Mouse (Mus musculus) CH12.LX (cell line): ENCODE measurements around the gene Pstk. TPM values are rescaled to one million over a fixed set of nuclear protein-coding genes. Genes with fewer than 3 reads are reported as not detected.
"Not testable (repeated sequence)": the region's sequence is repeated elsewhere in the genome, so short reads cannot be mapped to it uniquely, and the experiment has no call there.

Experiments
- DNase-seq: peaks from one replicate; pipeline ENCODE4 v3.0.0-alpha.2; 2013; ENCODE audit errors: extremely low read depth
- H3K27ac ChIP-seq: 2 replicates; pipeline ENCODE4 v1.5.1; 2012; ENCODE audit warnings: low read depth, mild to moderate bottlenecking, control low read depth, moderate library complexity; ENCODE audit not compliant: insufficient read depth
- H3K27me3 ChIP-seq: replicated peaks from 2 replicates; pipeline ENCODE3; 2012; ENCODE audit warnings: inconsistent platforms
- H3K36me3 ChIP-seq, 2 experiments: replicated peaks in 1 of 2; 2 replicates each; pipeline versions ENCODE3 to v1.6.1; 2012; ENCODE audit warnings: inconsistent platforms in 1 of 2, low read length in 1 of 2, mild to moderate bottlenecking in 1 of 2, mixed read lengths in 1 of 2, moderate library complexity in 1 of 2; ENCODE audit not compliant: control insufficient read depth in 1 of 2, insufficient read depth in 1 of 2
- H3K4me1 ChIP-seq, 2 experiments: 2 replicates each; pipeline ENCODE4 v1.6.1; 2012; ENCODE audit warnings: inconsistent platforms in 1 of 2, moderate library complexity in 1 of 2; ENCODE audit not compliant: insufficient read depth in 2 of 2, control insufficient read depth in 1 of 2
- H3K4me2 ChIP-seq: 2 replicates; pipeline ENCODE4 v1.6.1; 2012; ENCODE audit warnings: low read depth, mild to moderate bottlenecking, control low read depth; ENCODE audit not compliant: poor library complexity, insufficient read depth, severe bottlenecking
- H3K4me3 ChIP-seq, 3 experiments: fragments of 150-350 bp in 1 of 3; sonication (generic) in 1 of 3; replicated peaks in 1 of 3; 2 replicates each; pipeline versions ENCODE3 to v1.5.1; 2011 to 2012; ENCODE audit warnings: low read depth in 2 of 3, low read length in 2 of 3, mild to moderate bottlenecking in 2 of 3, moderate library complexity in 2 of 3, control low read depth in 1 of 3, improper control_type of control experiment in 1 of 3, inconsistent platforms in 1 of 3, mixed read lengths in 1 of 3; ENCODE audit not compliant: poor library complexity in 1 of 3
- H3K79me2 ChIP-seq: replicated peaks from 2 replicates; pipeline ENCODE4 v1.6.1; 2012; ENCODE audit warnings: mild to moderate bottlenecking, moderate library complexity; ENCODE audit not compliant: control insufficient read depth, poor library complexity, insufficient read depth, severe bottlenecking; ENCODE audit errors: extremely low read depth
- H3K9ac ChIP-seq: 2 replicates; pipeline ENCODE4 v1.6.1; 2012; ENCODE audit warnings: low read depth, mild to moderate bottlenecking, control low read depth, moderate library complexity; ENCODE audit not compliant: insufficient read depth
- H3K9me3 ChIP-seq: replicated peaks from 2 replicates; pipeline ENCODE3; 2012; ENCODE audit warnings: low read length, inconsistent platforms, mixed read lengths
- BHLHE40 ChIP-seq: IDR thresholded peaks from 2 replicates; pipeline ENCODE4 v1.6.1; 2011; ENCODE audit warnings: mild to moderate bottlenecking, low read depth, low read length, improper control_type of control experiment
- CTCF ChIP-seq, 2 experiments: IDR thresholded peaks in 1 of 2; conservative IDR thresholded peaks in 1 of 2; 2 replicates each; pipeline ENCODE4 v1.5.1; 2011 to 2012; ENCODE audit warnings: low read depth in 2 of 2, low read length in 2 of 2, improper control_type of control experiment in 1 of 2, inconsistent platforms in 1 of 2, mild to moderate bottlenecking in 1 of 2, moderate library complexity in 1 of 2
- E2F4 ChIP-seq: IDR thresholded peaks from 2 replicates; pipeline ENCODE4 v1.6.1; 2011; ENCODE audit warnings: low read depth, low read length, improper control_type of control experiment; ENCODE audit not compliant: insufficient replicate concordance
- GABPA ChIP-seq: IDR thresholded peaks from 2 replicates; pipeline ENCODE4 v1.6.1; 2012; ENCODE audit warnings: low read depth, low read length, improper control_type of control experiment, inconsistent platforms; ENCODE audit not compliant: insufficient replicate concordance
- HCFC1 ChIP-seq: IDR thresholded peaks from 2 replicates; pipeline ENCODE4 v1.6.1; 2012; ENCODE audit warnings: low read depth, mild to moderate bottlenecking, inconsistent platforms, low read length, improper control_type of control experiment
- KAT2A ChIP-seq: IDR thresholded peaks from 2 replicates; pipeline ENCODE4 v1.6.1; 2012; ENCODE audit warnings: low read length, improper control_type of control experiment, inconsistent platforms; ENCODE audit not compliant: insufficient replicate concordance
- MAX ChIP-seq: IDR thresholded peaks from 2 replicates; pipeline ENCODE4 v1.6.1; 2011; ENCODE audit warnings: low read length, improper control_type of control experiment
- MAZ ChIP-seq: IDR thresholded peaks from 2 replicates; pipeline ENCODE4 v1.6.1; 2012; ENCODE audit warnings: low read depth, mild to moderate bottlenecking, inconsistent platforms, low read length, improper control_type of control experiment, moderate library complexity
- NRF1 ChIP-seq: IDR thresholded peaks from 2 replicates; pipeline ENCODE4 v1.6.1; 2014; ENCODE audit warnings: low read depth, mild to moderate bottlenecking, inconsistent platforms, low read length, improper control_type of control experiment, moderate library complexity
- RAD21 ChIP-seq: IDR thresholded peaks from 2 replicates; pipeline ENCODE4 v1.6.1; 2011; ENCODE audit warnings: low read depth, mild to moderate bottlenecking, low read length, improper control_type of control experiment, moderate library complexity
- SMC3 ChIP-seq: IDR thresholded peaks from 2 replicates; pipeline ENCODE4 v1.6.1; 2011; ENCODE audit warnings: low read depth, low read length, improper control_type of control experiment
- USF1 ChIP-seq: IDR thresholded peaks from 2 replicates; pipeline ENCODE4 v1.6.1; 2014; ENCODE audit warnings: low read depth, mild to moderate bottlenecking, inconsistent platforms, low read length, improper control_type of control experiment
- ZC3H11A ChIP-seq: IDR thresholded peaks from 2 replicates; pipeline ENCODE4 v1.6.1; 2012; ENCODE audit warnings: low read depth, mild to moderate bottlenecking, inconsistent platforms, low read length, improper control_type of control experiment
- ZNF384 ChIP-seq: IDR thresholded peaks from 2 replicates; pipeline ENCODE4 v1.6.1; 2012; ENCODE audit warnings: low read depth, low read length, improper control_type of control experiment, inconsistent platforms
- dilution Hi-C: fragments of 300-500 bp; cut with MboI; formaldehyde crosslinking; loops from 2 replicates; pipeline ENCODE4 v1.14.3; 2020; ENCODE audit warnings: low sequenced_read_pairs; ENCODE audit not compliant: extremely low pct_unique_long_range_greater_than_20kb, extremely low pct_ligation_motif_present
- in situ Hi-C: fragments of 300-500 bp; cut with MboI; formaldehyde crosslinking; loops from 3 replicates; pipeline ENCODE4 v1.14.3; 2019; ENCODE audit warnings: low sequenced_read_pairs, low pct_ligation_motif_present, low pct_unique_long_range_greater_than_20kb, mixed read lengths
- polyA plus RNA-seq: library from polyadenylated mRNA; unstranded; fragments of >175 nt; gene quantifications from 2 replicates; pipeline ENCODE4 v1.2.1, GENCODE M21; 2012; ENCODE audit warnings: low read depth; ENCODE audit not compliant: insufficient read length
- total RNA-seq, 2 experiments: library from RNA; depleted of rRNA; stranded (reverse); fragments of 300-350 nt in 1 of 2; fragments of >200 nt in 1 of 2; gene quantifications; 2 replicates each; pipeline ENCODE4 v1.2.3; 2012 to 2014

The Pstk gene
- total and polyA plus RNA-seq, 3 experiments = 21.9 to 42.3 (median 29.1) TPM

DNA sequence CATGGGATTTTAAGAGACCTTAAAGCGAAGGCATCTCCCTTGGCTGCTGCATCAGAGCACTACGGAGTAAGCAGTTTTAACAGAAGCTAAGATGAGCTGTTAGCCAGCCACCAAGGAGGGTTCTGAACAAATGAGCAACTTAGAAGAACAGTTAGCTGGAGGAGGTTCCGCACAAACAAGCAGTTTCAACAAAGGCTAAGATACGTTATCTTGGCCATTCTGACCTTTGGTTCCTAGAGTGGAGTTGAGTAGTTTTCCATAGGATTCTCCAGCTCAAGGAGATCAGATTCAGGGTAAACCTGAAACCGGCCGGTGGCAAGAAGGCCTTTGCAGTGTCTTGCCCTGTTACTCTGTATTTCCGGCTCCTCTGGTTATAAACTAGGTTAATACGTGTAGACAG is 6.8 kb upstream of the Pstk start (continued):
- TF ChIP-seq BHLHE40 (no peak), SMC3 (no peak), KAT2A (no peak)

DNA sequence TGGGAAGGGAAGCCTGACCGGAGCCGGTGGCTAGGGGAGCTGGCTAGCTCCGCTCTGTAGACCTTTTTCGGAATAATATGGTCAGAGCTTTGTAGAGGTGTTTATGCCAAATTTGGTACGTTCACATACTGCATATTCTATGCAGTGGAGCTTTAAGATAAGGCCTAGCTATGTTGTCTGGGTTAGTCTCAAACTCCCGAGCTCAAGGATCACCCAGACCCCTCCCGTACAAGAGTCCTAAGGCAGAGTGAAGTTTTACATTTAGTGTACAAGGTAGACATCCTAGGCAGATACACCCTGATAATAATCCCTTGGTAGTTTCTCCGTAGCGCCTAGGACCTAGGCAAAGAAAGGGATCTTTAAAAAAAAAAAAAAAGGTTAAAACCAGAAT is 524 bp downstream of the Pstk start:
- Histone ChIP-seq H3K4me3 (peak overlapping the region; percentile 61 to 88 (median 79)), H3K9ac (peak overlapping the region; percentile 70), H3K27ac (0 out of 2 replicates have a peak overlapping the region, but pooled peaks have one; percentile 34), H3K9me3 (no peaks in the 10 kb centered on the region), H3K36me3 (peaks cover 0 to 16% of the 10 kb centered on the region in 2 experiments), H3K4me1 (peaks cover 2 to 15% of the 10 kb centered on the region in 2 experiments; a peak in 3 of 4 replicates), H3K27me3 (peaks cover 4% of the 10 kb centered on the region), H3K79me2 (no peaks in the 10 kb centered on the region), H3K4me2 (peak overlapping the region; percentile 55)
- dilution Hi-C loops = no loop called here
- no peak for DNase-seq
- TF ChIP-seq HCFC1 (no peak), CTCF (conservative IDR thresholded peaks at IDR 0.05 in 1 of 2, IDR thresholded peaks at IDR 0.05 in 1 of 2; ENCODE audit: low read depth in 2 of 2, low read length in 2 of 2) (no peak), NRF1 (no peak), ZNF384 (no peak), USF1 (no peak), ZC3H11A (no peak), GABPA (no peak), MAZ (no peak)
- in situ Hi-C loops = no loop called here

DNA sequence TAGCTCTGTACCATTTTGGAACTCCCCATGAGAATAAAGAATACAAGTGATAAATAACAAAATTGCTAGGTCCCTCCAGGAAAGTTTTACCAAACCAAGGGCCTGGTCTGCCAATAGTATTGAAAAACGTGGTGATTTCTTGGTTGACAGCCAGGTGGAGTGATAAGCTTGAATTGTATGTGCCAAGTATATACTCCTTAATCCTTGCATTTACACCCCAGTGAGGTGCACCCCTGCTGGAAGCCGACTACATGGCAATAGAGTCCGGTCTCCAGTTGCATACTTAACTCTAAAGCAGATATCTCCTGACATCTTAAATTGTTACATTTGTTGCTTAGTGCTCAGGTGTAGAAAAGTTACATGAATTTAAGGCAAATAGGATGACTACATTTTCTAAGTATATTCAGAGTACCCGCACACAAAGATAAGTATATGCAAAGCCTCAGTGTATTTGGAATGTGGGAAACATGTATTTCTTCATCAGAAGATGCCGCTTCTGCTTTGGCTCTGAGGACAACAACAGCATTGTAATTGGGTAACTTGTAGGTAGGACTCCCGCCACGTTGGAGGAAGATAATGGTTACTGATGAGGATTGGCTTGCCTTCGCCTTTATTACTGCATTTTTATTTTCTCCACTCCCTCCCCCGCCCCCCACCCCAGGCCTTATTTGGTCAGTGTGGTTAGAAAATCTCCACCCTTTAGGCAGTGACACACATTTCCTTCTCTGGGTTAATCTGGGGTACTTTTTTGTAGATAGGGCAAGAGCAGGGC is 1.1 kb downstream of the Pstk start:
- Histone ChIP-seq H3K4me2 (peak overlapping the region; percentile 55), H3K79me2 (no peaks in the 10 kb centered on the region), H3K9ac (peak overlapping the region; percentile 70; the same call in 1 of the 2 replicates), H3K9me3 (no peaks in the 10 kb centered on the region), H3K27me3 (peaks cover 2% of the 10 kb centered on the region), H3K4me1 (peaks cover 2 to 15% of the 10 kb centered on the region in 2 experiments; a peak in 3 of 4 replicates), H3K36me3 (peaks cover 0 to 16% of the 10 kb centered on the region in 2 experiments), H3K27ac (no peak overlapping the region), H3K4me3 (peak overlapping the region in 2 of 3 experiments; percentile 61 to 88)
- DNase-seq = peak; percentile 29
- TF ChIP-seq CTCF (conservative IDR thresholded peaks at IDR 0.05 in 1 of 2, IDR thresholded peaks at IDR 0.05 in 1 of 2; ENCODE audit: low read depth in 2 of 2, low read length in 2 of 2) (peak in 1 of 2 experiments; percentile 32; a peak in 2 of 4 replicates), RAD21 (peak; percentile 13), E2F4 (no peak), MAX (no peak), KAT2A (no peak)
- in situ Hi-C loops = no loop called here
- dilution Hi-C loops = no loop called here

DNA sequence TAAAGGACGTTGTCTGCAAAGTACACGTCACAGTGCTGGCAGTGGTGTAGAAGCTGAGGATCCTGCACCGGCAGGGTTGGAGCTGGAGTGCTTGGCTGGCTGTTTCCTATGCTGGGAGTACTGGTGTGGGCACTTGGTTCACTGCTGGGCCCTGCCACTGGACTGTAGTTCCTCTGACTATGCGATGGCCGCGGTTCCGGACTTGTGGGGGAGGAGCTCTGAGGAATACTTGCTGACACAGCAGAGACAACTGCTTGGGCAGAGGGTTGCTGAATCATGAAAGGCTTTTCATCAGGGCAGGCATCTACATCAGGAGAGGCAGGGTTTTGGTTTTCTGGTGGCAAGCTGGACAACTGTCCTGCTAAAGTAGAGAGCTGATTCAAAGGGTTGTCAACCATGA is 20.8 kb downstream of the Pstk start:
- H3K9me3 ChIP-seq, H3K4me3 ChIP-seq, dilution Hi-C loops, H3K9ac ChIP-seq, in situ Hi-C loops, H3K4me1 ChIP-seq, DNase-seq, H3K79me2 ChIP-seq, H3K27me3 ChIP-seq, H3K27ac ChIP-seq, H3K4me2 ChIP-seq: not testable (repeated sequence)
- peaks cover 15 to 45% of the 10 kb centered on the region in 2 experiments for H3K36me3 ChIP-seq
